Mouse (Mus musculus) granulocyte monocyte progenitor cell, adult 5-6 weeks (primary cell): ENCODE measurements around the gene Ppp1r2. TPM values are rescaled to one million over a fixed set of nuclear protein-coding genes. Genes with fewer than 3 reads are reported as not detected.

Experiments used
- ATAC-seq: replicated peaks from 2 replicates; pipeline ENCODE4 v1.8.0; 2016; ENCODE audit warnings: mild to moderate bottlenecking, moderate TSS enrichment, inconsistent platforms; ENCODE audit not compliant: poor library complexity, severe bottlenecking
- total RNA-seq, 2 experiments: library from RNA; stranded (forward) in 1 of 2; stranded (reverse) in 1 of 2; fragments of 200-712, 200-1000 nt in 1 of 2; fragments of >200 nt in 1 of 2; fragmentation: Nextera tagmentation in 1 of 2; gene quantifications; 2 replicates each; pipeline ENCODE4 v1.2.3; 2014 to 2017

Gene Ppp1r2
- total RNA-seq, 2 experiments from 2014 or later: 34.2 to 56.4 TPM

GRCm38 (mm10) chr16:31293761-31294160, 18.7 kb upstream of the Ppp1r2 start:
- peak; percentile 74 for ATAC-seq

DNA sequence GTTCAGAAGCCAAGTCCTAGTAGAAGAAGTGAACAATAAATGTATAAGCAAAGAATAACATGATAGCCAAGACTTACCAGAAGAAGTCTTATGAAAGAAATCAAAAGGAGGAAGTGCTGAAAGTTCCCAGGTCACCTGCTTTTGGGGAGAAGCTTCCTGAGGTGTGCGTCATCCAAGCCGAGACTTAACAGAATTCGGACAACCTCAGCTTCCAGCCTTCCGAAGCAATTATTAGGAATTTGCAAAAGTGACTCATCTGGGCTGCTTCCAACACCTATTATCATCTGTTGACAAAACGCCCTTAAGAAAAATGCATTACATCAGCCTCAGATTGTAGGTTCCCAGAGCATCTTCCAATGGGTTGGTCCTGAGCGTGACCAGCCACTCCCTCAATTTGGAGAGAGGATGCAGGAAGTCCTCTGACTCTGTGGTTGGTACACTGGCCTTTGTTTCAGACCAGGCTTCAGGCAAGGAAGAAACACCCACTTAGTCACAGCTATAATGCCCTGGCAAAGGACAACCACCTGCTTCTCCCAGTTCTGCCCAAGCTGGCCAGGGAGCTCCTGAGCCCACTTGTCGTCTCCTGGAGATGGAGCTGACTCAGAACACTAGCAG, 15.8 kb upstream of the Ppp1r2 start:
- ATAC-seq: peak; percentile 69

- peak; percentile 62 for ATAC-seq
Observed at GRCm38 (mm10) chr16:31290281-31290680, 15.2 kb upstream of the Ppp1r2 start.

- no peak for ATAC-seq
Observed at GRCm38 (mm10) chr16:31287712-31288111, 12.6 kb upstream of the Ppp1r2 start.

- peak; percentile 67 for ATAC-seq
Observed at GRCm38 (mm10) chr16:31286801-31287488, 11.9 kb upstream of the Ppp1r2 start.

DNA sequence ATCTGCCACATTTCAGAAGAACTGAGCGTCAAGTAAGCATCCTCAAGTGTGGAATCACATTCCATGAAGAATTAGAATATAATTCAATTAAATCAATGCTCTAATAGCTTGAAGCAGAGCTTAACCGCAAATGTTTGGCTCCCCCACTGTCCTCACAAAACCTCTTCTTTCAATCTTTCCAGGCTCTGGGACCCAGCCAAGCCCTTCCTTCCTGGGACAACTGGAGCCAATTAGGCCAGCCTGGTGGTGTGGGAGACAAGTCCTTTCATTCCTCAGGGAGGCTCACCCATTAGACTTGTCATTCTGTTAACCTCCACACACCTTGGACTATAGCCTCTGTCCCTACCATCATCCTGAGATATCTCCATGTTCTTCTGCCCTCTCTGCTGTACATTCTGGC, 6.9 kb upstream of the Ppp1r2 start:
- ATAC-seq: no peak

DNA sequence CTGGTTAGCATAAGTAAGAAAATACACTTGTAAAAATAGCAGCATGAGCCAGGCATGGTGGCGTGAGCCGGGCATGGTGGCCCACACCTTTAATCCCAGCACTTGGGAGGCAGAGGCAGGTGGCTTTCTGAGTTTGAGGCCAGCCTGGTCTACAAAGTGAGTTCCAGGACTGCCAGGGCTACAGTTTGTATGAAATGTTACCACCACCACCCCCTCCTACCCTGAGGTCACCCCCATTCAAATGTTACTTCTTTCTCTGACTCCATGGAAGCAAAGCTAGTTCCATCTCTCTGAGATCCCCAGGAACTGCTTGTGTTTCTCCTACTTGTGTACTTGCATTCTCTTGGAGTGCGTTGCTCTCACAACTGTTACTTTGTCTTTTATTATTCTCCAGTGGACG, 5.1 kb upstream of the Ppp1r2 start:
- ATAC-seq: no peak

GRCm38 (mm10) chr16:31278581-31278980, 3.5 kb upstream of the Ppp1r2 start:
- no peak for ATAC-seq

DNA sequence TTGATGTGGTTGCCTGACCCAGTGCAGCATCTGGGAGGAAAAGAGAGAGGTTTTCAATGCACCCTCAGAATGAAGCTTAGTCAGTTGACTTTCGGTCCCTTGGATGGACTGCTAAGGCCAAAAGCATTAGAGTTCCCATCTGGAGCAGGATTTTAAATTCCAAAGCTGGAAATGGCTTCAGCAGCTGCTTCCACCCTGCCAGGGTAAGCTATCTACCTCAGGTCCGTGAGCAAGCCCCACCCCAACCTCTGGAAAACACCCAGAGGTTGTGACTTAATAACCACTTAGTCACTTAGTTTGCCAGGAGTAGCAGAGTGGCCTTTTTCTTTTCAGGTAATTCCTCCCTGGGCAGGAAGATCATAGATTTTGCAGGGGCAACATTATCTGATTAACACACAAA, 3.0 kb upstream of the Ppp1r2 start:
- ATAC-seq: no peak

DNA sequence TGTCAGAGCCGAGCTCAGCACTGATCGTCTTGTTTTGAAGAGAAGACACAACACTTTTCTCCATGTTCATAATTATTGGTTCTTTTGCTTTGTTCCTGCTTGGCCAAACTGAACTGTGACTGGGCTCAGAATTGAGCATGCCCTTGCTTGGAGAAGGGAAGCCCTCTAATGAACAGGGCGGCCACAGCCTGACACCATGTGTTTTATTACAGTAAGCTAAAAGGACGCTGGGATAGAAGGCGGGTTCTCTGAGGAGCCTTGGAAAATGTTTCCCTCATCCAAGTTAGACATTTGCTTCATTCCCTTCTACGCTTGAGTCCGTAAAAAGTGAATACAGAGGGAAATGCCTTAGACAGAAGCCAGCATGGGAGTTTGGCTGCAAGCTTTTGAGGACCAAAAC, 1.9 kb upstream of the Ppp1r2 start:
- no peak for ATAC-seq

DNA sequence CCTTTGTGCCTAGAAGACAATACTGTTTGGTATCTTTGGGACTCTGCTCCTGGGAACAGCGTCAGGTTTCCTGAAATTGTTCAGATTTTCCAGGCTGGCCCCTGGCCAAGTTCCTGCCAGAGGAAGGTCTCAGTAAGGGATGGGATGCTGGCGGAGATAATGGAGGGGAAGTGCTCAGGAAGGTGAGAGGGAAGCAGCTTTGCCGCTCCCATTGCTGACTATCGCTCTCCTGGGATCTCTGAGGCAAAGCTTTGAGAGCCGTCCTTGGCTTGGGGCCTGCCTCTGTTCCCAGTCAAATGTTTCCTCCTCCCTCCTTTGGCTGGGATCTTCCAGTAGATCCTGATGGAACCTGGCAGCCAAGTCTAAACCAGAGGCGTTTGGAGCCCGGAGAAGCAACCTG, 1.5 kb upstream of the Ppp1r2 start:
- no peak for ATAC-seq

GRCm38 (mm10) chr16:31274084-31274483, 993 bp downstream of the Ppp1r2 start:
- no peak for ATAC-seq

GRCm38 (mm10) chr16:31266692-31267091, 8.4 kb downstream of the Ppp1r2 start:
- ATAC-seq: no peak

- ATAC-seq: no peak
Observed at GRCm38 (mm10) chr16:31256151-31256550, 18.9 kb downstream of the Ppp1r2 start.

DNA sequence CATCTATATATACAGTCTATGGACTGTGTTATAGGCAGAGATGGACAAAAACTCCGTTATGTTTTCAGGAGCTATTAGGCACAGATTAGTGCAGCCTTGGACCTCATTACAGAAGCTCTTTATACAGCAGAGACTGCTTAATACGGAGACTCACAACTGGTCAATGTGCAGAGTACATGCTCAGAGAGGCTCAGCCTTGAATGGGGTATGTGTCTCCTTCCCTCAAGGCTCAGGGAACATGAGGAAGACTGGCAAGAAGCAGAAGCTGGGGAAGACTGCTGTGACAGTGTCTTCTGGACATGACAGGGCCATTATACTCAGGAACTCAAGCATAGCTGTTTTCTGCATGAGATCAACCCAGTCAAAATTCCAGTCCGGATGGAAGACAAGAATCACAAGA, 19.4 kb downstream of the Ppp1r2 start:
- no peak for ATAC-seq

DNA sequence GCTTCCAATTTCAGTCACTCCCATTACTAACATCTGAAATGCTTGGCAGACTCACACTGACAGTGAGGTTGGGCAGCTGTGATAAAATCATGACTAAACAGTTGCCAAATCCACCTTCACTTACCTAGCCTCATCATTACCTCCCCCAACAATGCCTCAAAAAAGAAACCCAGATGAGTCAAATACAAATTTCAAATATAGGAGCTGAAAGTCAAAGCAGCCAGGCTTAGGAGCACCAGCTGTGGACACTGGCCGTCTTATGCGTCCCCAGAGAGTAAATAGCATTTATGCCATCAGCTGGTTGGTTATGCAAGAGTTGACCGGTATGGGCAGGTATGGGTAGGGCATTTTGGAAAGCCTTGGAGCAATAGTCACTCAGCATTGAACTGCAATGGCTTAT, 25.7 kb downstream of the Ppp1r2 start:
- no peak for ATAC-seq

- no peak for ATAC-seq
Observed at GRCm38 (mm10) chr16:31248717-31249116, 26.4 kb downstream of the Ppp1r2 start.

DNA sequence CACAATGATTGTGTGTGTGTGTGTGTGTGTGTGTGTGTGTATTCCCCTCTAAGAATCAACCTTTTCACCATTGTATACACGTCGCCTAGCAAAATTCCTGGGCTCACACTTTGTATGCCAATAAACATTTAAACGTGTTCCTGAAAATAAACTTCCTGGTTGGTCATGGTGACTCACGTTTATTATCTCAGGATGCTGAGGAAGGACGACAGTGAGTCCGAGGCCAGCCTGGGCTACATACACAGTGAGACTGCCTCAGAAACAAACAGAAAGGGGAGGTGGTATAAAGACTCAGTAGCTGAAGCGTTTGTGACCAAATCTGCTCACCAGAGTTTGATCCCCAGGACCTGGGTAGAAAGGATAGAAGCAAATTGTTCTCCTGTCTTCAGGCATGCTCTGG, 27.6 kb downstream of the Ppp1r2 start:
- no peak for ATAC-seq

DNA sequence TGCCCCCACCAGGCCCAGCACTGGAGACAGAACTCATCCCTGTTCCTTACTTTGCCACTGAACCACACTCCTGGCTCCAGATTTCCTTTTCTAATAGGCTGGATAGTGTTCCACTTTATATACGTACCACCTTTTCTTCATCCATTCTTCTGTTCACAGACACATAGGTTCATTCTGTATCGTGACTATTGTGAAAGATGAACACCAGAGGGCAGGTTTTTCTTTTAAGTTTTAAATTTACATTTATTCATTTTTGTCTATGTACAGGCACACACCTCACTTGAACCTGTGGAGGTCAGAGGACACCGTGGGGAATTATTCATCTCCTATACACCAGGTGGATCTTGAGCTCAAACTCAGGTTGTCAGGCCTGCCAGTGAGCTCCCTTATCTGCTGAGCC, 31.0 kb downstream of the Ppp1r2 start:
- no peak for ATAC-seq

GRCm38 (mm10) chr16:31241433-31241832, 33.6 kb downstream of the Ppp1r2 start:
- no peak for ATAC-seq

GRCm38 (mm10) chr16:31240569-31240968, 34.5 kb downstream of the Ppp1r2 start:
- ATAC-seq: no peak

DNA sequence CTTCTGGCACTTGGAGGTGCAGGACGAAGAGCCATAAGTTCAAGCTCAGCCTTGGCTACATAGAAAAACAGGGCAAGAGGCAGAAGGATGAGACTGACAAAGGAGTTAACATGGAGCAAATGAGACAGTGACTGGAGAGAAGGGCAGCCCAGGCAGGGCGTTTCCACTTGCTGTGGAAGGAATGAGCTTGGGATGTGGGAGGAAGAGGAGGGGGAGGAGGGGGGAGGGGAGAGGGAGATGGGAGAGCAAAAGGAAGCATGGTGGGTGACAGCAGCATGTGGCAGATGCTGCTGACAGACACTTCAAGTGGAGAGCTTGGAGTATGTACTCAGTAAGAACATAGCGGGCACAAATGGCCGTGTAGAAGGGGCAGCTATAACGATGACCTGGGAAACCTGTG, 36.8 kb downstream of the Ppp1r2 start:
- ATAC-seq: no peak
